Mouse (Mus musculus) CD8-positive naive resting alpha-beta T cell, adult 2 months (primary cell): ENCODE measurements around the gene Slc2a13.
A peak's percentile ranks its signal among the peaks of the same experiment; 100 is the strongest.

Experiments used
- DNase-seq, 2 experiments: peaks; one replicate each; pipeline ENCODE4 v3.0.0; 2022; ENCODE audit warnings: low read depth in 2 of 2, low spot score in 2 of 2

Gene Slc2a13

DNA sequence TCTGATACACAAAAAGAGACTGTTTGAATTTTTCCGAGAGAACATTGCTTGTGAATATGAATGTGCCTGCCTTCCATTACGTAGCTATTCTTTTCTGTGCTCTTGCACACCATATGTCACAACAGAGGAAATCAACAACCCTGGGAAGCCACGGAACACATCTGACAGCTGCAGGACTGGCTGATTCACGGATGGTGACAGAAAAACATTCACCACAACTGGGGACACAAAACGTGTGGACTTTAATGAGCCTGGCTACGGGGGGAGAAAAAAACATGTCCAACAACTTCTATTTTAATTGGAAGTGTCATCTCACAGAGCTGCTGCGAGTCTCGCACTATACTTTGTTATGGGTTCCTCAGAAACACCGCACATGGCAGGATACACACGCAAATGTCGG, 196.0 kb downstream of the Slc2a13 start:
- no peak for DNase-seq

DNA sequence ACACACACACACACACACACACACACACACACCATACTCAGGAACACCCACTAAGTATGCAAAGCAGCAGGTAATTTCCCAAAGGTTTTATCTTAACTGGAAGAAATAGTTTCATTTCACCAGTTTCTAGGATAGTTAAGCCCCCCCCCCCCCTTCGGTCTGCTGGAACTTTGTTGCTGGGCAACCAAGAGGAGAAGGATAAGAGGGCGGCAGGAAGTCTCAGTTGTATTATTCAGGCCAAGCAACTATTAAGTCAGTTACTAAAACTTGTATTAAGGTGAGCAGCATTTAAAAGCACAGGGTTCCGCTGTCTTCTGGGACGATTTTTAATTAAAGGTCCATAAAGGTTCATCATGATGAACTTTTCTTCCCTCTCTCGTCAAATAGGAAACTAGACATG, 198.6 kb downstream of the Slc2a13 start:
- DNase-seq, result no peak

DNA sequence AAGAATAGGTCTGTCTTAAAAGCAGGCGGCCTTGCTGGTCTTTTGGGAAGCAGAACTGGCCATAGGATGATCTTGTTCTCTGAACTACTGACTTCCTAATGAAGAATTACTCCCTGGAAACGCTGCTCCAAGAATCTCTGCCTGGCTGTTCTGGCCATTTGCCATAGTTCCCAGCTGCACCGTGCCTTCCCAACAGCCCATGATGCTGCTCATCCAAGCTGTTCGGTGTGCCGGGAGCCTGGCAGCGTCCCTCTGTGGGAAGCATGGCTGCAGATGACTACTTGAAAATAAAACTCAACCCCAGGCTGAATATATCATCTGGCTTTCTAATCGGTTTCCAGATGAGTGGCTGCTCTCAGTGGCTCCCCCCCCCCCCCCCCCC, 199.9 kb downstream of the Slc2a13 start:
- no peak for DNase-seq

DNA sequence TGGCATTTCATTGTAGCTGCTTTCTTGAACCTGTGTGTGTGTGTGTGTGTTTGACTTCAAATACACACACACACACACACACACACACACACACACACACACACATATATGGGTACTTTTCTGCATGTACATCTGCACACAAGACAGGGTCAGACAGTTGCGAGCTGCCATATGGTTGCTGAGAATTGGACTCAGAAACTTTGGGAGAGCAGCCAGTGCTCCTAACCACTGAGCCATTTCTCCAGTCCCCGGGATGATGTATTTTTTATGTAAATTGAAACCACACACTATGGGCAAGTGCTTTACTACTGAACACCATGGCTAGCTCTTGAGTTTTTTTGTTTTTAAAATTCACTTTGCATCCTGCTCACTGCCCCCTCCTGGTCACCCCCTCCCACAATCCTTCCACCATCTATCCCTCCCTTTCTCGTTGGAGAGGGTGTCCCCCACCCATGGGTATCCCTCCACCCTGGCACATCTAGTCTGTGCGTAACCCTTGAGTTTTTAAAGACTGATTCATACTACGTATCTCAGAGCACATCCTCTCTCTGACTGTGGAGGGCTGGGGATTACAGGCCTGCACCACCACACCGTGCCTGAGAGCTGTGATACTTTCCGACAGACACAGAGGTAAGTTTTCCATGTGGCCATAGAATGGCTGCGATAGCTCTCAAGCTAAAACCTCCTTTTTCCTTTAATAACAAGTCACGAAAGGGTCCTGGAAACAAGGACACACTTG, 200.4 kb downstream of the Slc2a13 start:
- DNase-seq, result no peak

DNA sequence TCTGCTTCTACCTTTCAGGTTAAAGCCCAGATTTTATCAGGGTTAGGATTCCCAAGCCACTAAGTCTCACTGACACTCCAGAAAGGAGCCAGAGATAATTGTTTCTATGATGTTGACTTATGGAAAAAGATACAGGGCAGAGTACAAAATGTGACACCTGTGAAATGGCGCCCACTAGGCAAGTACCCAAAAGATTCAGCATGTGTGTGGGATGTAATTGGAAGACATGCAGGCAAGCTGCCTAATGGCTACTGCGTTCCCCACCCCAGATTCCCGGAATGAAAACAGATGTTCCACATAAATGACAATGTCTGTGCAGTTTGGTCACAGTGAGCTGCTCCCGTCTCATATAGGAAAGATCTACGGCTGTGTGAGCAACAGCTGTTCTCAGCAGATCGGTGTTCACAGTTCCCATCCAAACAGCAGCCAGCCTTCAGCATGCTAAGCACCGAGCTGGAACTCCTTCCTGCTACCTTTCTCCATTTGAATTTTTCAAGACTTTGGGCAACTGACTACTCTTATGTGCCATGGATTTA, 201.1 kb downstream of the Slc2a13 start:
- no peak for DNase-seq

DNA sequence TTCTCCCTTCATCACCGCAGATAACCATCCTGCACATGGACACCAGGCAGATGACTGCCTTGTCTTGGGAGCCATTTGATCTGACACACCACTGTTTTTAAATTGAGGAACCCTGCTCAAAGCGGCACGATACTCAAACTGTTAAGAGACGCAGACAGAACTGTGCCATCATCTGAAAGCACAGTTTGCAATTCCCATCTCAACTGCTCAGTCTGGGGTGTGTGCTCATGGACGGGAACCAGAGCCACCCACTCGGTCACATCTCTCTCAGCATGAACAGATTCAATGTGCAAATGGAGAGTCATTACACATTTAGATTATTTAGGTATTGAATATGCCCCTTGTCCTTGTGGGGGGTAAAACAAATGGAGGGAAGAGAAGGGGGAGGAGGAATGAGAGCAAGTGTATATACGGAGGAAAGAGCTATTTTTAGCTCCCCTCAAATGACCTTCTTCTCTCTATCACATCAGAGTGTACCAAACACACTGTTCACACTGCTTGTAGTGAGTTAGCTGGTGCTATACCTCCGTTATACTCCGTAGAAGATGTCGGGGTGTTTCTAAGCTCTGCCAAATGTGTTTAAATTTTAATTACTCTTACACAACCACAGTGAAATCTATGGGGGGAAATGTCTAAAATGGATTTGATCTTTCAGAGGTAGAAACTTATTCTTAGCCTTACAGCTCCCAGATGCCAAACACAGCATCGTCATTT, 203.2 kb downstream of the Slc2a13 start:
- DNase-seq, result no peak

DNA sequence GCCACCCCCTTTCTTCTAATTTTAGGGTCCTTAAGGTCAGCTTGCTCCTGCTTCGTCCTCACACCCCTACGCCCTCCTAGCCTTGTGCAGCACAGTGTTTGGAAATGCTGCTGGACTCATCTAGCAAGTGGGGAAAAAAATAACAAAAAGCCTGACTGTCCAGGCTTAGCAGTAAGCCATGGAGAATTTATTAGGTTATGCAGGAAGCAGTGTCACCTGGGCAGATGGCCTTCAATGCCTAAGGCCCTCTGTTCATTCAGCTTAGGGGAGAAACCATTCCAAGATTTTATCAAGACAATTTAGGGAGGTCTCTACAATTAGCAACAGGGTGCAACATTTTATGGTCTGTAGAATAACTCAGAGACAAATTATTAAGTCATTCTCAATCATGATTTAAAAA, 212.6 kb downstream of the Slc2a13 start:
- DNase-seq, result no peak

DNA sequence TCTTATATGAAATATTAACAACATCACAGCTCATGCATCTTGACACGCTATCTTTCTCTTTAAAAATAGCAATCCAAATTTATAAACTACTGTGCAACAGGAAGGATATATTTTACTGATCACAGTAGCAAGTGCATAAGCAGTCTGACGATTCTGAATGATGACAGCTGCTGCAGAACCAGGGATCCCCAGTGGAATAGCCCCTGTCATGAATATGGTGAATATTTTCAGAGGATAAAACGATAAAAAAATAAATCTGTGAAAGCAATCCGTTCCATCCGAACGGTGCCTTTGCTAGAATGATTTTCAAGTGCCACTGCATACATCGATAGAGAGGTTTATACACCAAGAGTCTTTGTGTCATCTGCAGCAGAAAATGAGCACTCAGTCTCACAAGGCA, 222.1 kb downstream of the Slc2a13 start:
- DNase-seq, result no peak

DNA sequence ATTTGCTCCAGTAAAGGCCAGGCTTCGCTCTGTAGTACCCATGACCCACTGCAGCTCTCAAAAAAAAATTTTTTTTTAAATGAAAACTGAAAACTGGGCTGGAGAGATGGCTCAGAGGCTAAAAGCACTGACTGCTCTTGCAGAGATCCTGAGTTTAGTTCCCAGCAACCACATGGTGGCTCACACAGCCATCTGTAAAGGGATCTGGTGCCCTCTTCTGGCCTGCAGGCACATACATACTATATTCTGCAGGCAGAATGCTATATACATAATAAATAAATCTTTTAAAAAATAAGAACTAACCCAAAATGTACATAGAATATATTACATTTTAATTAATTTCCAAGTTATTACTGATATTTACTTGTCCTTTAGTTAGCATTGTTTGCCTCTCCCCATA, 234.7 kb downstream of the Slc2a13 start:
- no peak for DNase-seq

DNA sequence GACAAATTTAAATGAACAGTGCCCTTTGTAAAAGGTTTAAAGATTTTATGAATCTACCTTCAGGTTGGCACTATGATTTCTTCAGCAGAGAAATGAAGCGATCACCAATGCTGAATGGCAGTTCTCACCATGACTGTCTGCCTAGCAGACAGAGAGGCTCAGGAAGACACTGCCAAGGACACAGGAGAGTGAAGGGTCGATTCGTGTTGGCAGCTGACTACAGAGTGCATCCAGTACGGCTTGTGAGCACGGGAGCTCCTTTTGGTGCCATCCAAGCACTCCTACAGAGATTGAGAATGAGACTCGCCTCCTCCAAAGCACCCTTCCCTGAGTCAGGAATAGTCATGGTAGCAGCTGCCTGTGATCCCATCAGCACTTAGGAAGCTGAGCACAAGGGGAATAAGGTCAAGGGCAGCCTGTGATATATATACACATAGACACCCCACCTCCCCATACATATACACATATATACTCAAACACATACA, 238.6 kb downstream of the Slc2a13 start:
- no peak for DNase-seq

DNA sequence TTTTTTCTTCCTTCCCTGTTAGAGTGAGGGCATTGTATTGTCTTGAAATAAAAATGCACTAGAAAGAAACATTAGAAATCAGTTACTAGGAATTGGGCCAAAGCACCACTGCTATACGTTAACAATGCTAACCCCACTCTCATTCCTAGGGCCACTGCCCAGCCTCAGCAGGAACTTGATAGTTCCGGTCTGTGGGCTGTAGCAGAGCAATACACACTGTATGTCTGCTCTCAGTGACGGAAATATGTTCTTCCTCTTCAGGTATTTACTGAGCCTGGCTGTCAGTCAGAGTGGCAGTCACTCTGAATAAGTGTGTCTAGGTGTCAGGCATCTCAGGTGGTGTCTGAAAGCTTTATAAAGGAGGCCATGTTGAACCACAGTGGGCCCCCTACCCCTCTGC, 245.3 kb downstream of the Slc2a13 start:
- DNase-seq, result no peak

DNA sequence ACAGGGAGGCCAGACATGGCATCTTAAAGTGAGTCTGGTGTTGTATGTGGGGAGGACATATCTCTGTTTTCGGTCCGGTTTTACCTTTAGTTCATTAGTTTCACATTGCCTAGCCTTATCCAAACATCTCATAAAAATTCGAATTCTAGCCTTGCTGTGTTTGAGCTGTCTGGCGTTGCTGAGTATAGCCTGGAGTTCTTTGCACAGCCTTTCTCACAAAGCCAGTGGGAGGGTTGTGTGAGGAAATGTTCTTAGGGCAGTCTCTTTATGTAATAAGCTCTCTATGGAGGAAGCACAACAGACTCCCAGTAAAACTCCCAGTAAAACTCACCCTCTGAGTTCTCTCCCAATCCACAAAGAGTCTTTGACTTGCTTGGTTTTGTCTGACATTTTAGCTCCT, 246.0 kb downstream of the Slc2a13 start:
- DNase-seq, result no peak

DNA sequence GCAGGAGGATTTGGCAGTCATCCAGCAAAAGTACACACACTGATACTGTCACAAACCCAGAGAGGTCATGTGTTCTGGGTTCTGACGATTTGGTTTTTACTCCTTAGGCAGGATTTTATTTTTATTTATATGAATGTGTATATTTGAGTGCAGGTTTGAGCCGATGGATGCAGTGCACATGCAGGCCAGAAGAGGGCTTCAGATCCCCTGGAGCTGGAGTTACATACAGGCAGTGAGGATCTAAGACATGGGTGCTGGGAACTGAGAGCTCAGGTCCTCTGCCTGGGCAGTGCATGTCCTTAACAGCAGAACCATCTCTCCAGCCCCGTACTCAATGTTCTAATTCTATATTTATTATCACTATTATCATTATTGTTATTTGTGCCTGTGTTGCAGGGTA, 253.7 kb downstream of the Slc2a13 start:
- no peak for DNase-seq

DNA sequence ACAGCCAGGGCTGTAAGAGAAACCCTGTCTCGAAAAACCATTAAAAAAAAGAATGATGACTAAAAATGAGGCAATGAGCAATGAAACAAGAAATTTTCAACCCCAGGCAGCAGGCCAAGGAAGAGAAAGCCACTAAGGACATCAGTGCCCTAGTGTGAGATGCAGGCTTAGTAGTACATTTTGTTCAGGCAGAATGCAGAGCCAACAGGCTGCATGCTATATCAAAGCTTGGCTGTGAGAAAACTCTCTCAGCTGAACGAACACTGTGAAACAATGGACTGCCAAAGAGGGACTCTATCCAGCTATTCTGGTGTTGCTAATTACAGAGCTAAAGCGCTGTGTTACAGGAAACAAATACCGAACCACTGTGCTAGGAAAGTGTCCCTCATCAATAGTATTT, 256.1 kb downstream of the Slc2a13 start:
- DNase-seq, result no peak

DNA sequence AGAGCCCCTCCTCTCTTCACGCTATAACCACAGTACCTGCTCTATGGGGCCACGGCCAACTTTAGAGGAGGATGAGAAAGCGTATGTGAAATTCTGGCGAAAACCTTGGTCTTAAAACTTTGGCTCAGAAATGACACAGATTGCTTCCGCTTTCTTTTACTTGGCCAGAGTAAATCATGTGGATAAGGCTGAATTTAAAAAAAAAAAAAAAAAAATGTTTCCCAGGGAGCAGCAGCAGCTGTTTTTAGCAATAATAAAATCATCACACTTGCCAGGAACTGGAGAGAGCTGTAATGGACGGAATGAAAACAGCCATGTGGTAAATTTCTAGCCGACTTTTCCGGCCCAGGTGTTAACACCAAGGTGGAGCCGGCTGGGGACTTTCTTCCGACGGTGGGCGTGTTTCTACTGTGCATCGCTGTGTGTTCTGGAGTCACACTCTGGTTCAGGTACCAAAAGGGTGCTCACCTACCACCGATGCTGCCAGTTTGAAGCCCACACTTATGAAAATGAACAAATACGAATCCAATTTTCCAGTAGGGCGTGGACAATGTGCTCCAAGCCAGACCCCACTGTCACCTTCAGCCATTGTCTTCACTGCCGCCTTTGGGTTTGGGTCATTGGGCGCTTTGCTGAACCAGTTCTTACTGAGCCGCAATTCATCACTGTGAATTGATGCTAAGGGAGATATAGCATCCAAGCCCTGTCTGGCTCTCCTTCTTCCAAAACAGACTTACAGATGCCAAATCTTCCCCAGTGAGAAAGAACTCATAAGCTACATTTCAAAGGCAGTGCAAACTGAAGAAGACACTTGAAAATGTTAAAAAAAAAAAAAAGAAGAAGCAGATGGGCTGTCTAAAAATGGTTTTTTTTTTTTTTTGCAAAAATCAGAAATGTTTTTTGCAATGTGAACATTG, 258.4 kb downstream of the Slc2a13 start:
- DNase-seq, result no peak

DNA sequence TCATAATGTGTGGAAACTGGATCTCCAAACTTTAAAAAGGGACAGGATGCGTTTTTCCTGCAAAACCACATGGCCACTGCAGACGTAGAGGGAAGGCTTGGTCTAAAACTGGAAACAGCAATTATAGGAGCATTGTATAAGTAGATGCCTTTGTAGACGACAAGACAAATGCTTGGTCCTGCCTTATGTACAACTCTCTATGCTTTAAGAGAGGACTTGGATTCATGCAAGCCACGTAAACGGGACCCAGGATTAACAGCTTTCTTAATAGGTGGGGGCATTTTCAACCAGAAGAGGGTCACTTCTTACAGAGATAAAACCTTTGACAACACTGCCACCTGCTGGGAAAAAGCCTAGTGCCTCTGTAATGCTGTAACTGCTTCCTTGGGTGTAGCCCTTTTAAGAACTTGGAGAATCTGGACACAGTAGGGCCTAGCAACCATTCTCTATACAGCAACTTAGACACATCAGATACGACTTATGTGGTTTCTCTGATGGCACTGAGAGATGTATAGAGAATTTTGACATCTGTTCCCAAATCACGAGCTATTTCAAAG, 268.7 kb downstream of the Slc2a13 start:
- no peak for DNase-seq

DNA sequence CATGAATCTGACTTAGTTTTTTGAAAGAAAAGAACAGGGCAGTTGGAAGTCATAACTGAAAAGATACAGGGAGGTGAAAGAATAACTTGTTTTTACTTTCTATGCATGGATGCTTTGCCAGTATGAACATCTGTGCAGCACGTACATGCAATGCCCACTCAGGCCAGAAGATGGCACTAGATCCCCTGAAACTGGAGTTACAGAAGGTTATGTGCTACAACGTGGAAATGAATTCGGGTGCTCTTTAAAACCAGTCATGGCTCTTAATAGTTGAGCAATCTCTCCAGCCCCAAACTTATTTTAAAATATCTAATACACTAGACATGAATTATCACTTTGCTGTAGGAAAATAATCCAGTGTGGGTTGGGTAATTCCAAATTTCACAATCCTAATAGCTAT, 271.7 kb downstream of the Slc2a13 start:
- DNase-seq, result peak in 1 of 2 experiments; percentile 27

DNA sequence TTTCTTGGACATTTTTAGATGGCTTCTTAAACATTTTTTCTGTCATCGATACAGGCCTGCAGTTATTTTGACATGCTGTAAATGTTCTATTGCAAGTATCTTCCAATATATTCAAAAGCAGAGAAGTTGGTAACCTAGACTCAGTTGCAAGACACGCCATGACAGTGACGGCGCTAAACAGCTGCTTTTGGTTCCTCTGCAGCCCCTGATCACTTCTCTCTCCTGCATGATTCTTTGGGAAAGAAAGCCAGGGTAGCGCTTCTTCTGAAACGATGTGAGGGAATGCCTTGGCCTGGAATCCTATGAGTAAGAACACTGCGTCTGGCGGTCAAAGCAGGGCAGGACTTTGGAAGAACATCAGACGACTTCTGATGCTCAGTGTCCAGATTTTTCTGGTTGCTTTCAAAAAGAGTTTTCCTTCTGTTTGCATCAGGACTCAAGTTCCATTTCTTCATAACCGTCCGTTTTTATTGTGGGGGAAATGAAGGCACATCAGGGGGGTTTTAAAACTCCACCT, 273.7 kb downstream of the Slc2a13 start:
- DNase-seq, result no peak

DNA sequence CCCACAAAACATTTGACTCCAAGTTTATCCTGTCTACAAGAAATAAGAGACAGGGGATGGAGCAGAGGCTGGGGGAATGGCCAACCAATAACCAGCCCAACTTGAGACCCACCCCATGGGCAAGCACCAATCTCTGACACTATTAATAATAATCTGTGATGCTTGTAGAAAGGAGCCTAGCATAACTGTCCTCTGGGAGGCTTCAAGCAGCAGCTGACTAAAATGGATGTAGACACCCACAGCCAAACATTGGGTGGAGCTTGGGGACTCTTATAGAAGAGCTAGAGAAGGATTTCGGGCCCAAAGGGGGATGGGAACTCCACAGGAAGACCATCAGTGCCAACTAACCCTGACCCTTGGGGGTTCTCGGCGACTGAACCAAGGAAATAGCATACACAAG, 289.6 kb downstream of the Slc2a13 start:
- DNase-seq, result no peak

DNA sequence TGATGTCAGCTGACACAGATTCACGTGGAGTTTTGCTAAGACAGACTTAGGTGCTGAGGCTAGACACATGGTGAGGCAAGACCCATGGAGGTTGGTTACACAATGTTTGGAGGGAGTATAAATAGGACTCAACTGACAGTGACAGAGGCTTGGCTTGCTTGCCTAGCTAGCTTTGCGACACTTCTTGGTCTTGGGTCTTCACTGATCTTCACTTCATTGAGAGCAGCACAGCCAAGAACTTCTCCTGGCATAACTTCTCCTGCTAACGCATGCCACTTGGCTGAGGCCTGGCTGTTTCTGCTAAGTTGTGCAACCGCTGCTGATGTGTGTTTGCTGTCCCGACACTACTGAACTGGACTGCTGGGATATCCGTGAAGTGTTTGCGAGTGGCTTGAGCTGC, 290.2 kb downstream of the Slc2a13 start:
- no peak for DNase-seq

DNA sequence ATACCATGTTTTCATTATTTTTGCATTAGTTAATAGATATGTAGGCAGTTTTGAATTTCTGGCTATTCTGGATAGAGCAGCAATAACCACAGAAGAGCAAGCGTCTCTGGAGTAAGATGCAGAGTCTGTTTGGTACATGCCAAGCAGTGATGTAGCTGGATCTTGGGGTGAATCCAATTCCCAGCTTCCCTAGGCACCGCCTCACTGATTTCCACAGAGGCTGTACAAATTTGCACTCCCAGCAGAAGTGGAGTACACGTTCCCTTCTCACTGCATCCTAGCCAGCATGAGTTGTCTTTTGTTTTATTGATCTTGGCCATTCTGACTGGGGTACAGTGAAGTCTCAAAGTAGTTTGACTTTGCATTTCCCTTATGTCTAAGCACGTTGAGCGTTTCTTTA, 291.5 kb downstream of the Slc2a13 start:
- DNase-seq, result no peak
